ENCODE assay signal across 23 mouse cellular contexts in genomic region chr4:149603860-149604259, GRCm38 (mm10). TPM values are rescaled to one million over a fixed set of nuclear protein-coding genes. Genes with fewer than 3 reads are reported as not detected.
A peak's percentile ranks its signal among the peaks of the same experiment; 100 is the strongest.
DNase-seq lines count a peak whose midpoint lies in the region; ATAC-seq and TF ChIP-seq lines count a peak whose summit lies in the region.
"Had no signal": no experiment of that assay in that cellular context is flagged by ENCODE, and none has a peak within 500 bp of the region (broad histone marks: within the 10 kb centered on the region; RNA-seq: fewer than 3 reads in every experiment).

No protein-coding gene starts in this region.

- H3K27me3 ChIP-seq in E14TG2a.4 (ENCODE audit: insufficient read depth, low read length): no peaks in the 10 kb centered on the region
- H3K27me3 ChIP-seq in stomach, postnatal 0 days (ENCODE audit: control insufficient read depth, insufficient read depth, low read length): no peaks in the 10 kb centered on the region
- H3K27me3 ChIP-seq in heart, embryonic 11.5 days (ENCODE audit: control insufficient read depth, insufficient read depth, low read length): no peaks in the 10 kb centered on the region
- H3K27me3 ChIP-seq: forebrain, embryonic 13.5 days; hindbrain, embryonic 12.5 days; Patski had no signal

- no peak overlapping the region for H3K4me2 ChIP-seq in stomach, postnatal 0 days (replicated peaks; ENCODE audit: low read depth)
- H3K4me2 ChIP-seq in heart, embryonic 11.5 days: no peak overlapping the region
- H3K4me2 ChIP-seq: forebrain, embryonic 13.5 days; hindbrain, embryonic 12.5 days had no signal

- no peak overlapping the region for H3K27ac ChIP-seq in layer of hippocampus, adult 2 months
- H3K27ac ChIP-seq in ES-E14 (ENCODE audit: insufficient read depth, low read depth, low read length, poor library complexity, severe bottlenecking): no peak overlapping the region
- H3K27ac ChIP-seq in stomach, postnatal 0 days (replicated peaks): no peak overlapping the region
- no peak overlapping the region for H3K27ac ChIP-seq in heart, embryonic 11.5 days (ENCODE audit: low read depth, low read length)
- H3K27ac ChIP-seq: forebrain, embryonic 10.5 days; forebrain, embryonic 13.5 days; heart, adult 2 months; heart, embryonic 10.5 days; hindbrain, embryonic 12.5 days had no signal

- H3K4me3 ChIP-seq in layer of hippocampus, adult 2 months: no peak overlapping the region
- no peak overlapping the region for H3K4me3 ChIP-seq in E14TG2a.4 (replicated peaks; ENCODE audit: low read length)
- H3K4me3 ChIP-seq in ES-E14 (ENCODE audit: insufficient read depth in 1 of 2, low read depth in 1 of 2, low read length in 2 of 2, poor library complexity in 1 of 2, severe bottlenecking in 1 of 2): no peak overlapping the region
- no peak overlapping the region for H3K4me3 ChIP-seq in stomach, postnatal 0 days (ENCODE audit: low read depth, low read length)
- no peak overlapping the region for H3K4me3 ChIP-seq in heart, embryonic 11.5 days (ENCODE audit: low read depth, low read length)
- H3K4me3 ChIP-seq: forebrain, embryonic 10.5 days; forebrain, embryonic 13.5 days; heart, adult 2 months; heart, embryonic 10.5 days; hindbrain, embryonic 12.5 days had no signal

- no peak for ATAC-seq in stomach, postnatal 0 days (ENCODE audit: low FRiP score, low TSS enrichment)
- ATAC-seq in heart, embryonic 11.5 days (replicated peaks; ENCODE audit: insufficient number of reproducible peaks, low FRiP score, low TSS enrichment): no peak
- ATAC-seq: activated CD4-positive, CD25-positive, alpha-beta regulatory T cell, adult 4 months; CD4-positive, CD25-positive, alpha-beta regulatory T cell, adult 4 months; forebrain, embryonic 13.5 days; forebrain, embryonic 16.5 days; hindbrain, embryonic 16.5 days; inflammation-experienced regulatory T-cells, adult 6 months; Patski had no signal

- TF ChIP-seq EP300 in stomach, postnatal 0 days (optimal IDR thresholded peaks at IDR 0.05): no peak

- in situ Hi-C loops in ES-E14 (cut with MboI; ENCODE audit: low sequenced_read_pairs in 2 of 2, unreplicated experiment in 2 of 2): no loop called here

- peaks cover 88% of the 10 kb centered on the region for H3K4me1 ChIP-seq in E14TG2a.4 (replicated peaks; ENCODE audit: low read depth, low read length)
- H3K4me1 ChIP-seq in ES-E14 (ENCODE audit: control insufficient read depth in 2 of 2, insufficient read depth in 2 of 2, low read length in 2 of 2, poor library complexity in 1 of 2): peaks cover 6 to 46% of the 10 kb centered on the region in 2 experiments
- H3K4me1 ChIP-seq in stomach, postnatal 0 days (replicated peaks; ENCODE audit: control insufficient read depth, insufficient read depth): 0 out of 2 replicates have a peak, but pooled peaks cover 3% of the 10 kb centered on the region
- H3K4me1 ChIP-seq in heart, embryonic 11.5 days (ENCODE audit: control insufficient read depth, insufficient read depth, low read length): peaks cover 24% of the 10 kb centered on the region

- H3K9me3 ChIP-seq in E14TG2a.4 (ENCODE audit: low read length): no peaks in the 10 kb centered on the region
- H3K9me3 ChIP-seq in ES-E14 (ENCODE audit: control insufficient read depth, insufficient read depth, low read depth, low read length): no peaks in the 10 kb centered on the region
- no peaks in the 10 kb centered on the region for H3K9me3 ChIP-seq in stomach, postnatal 0 days (ENCODE audit: control insufficient read depth, low read length)
- no peaks in the 10 kb centered on the region for H3K9me3 ChIP-seq in heart, embryonic 11.5 days (replicated peaks; ENCODE audit: control insufficient read depth, low read length)
- H3K9me3 ChIP-seq: forebrain, embryonic 10.5 days; forebrain, embryonic 13.5 days; G1E; heart, embryonic 10.5 days had no signal

- no peak for DNase-seq in layer of hippocampus, adult 2 months (ENCODE audit: low spot score in 2 of 2)
- DNase-seq in layer of hippocampus, adult 11-12 months (ENCODE audit: low spot score): no peak
- no peak for DNase-seq in ES-E14 (ENCODE audit: low read depth, low spot score)
- DNase-seq in stomach, postnatal 0 days (ENCODE audit: low spot score): no peak
- DNase-seq: adrenal gland, adult 8-10 months; adrenal gland, postnatal 25 days; cerebellum, adult 11-12 months; gastrocnemius, postnatal 10 days; gastrocnemius, postnatal 36 days; heart, adult 2 months had no signal

- WGBS in stomach, postnatal 0 days: 60% methylated on average over 1 of the region's 1 CpGs
- 44% methylated on average over 1 of the region's 1 CpGs for WGBS in heart, embryonic 11.5 days (ENCODE audit: insufficient replicate concordance)

- H3K9ac ChIP-seq in ES-E14 (ENCODE audit: insufficient read depth, low read depth, low read length, poor library complexity, severe bottlenecking): no peak overlapping the region
- H3K9ac ChIP-seq in stomach, postnatal 0 days (ENCODE audit: low read length): no peak overlapping the region
- no peak overlapping the region for H3K9ac ChIP-seq in heart, embryonic 11.5 days (ENCODE audit: low read depth, low read length)
- H3K9ac ChIP-seq: forebrain, embryonic 13.5 days; hindbrain, embryonic 12.5 days had no signal

- H3K36me3 ChIP-seq in E14TG2a.4 (ENCODE audit: insufficient read depth, low read length) (no peaks in the 10 kb centered on the region), ES-E14 (ENCODE audit: control insufficient read depth, insufficient read depth, low read length, poor library complexity, severe bottlenecking) (no peaks in the 10 kb centered on the region)
- no peaks in the 10 kb centered on the region for H3K36me3 ChIP-seq in stomach, postnatal 0 days (ENCODE audit: control insufficient read depth, insufficient read depth, low read length)
- H3K36me3 ChIP-seq in heart, embryonic 11.5 days (ENCODE audit: control insufficient read depth, insufficient read depth, low read length): no peaks in the 10 kb centered on the region
- H3K36me3 ChIP-seq: G1E; heart, embryonic 10.5 days; hindbrain, embryonic 12.5 days had no signal

- peak; percentile 51 for TF ChIP-seq CTCF in layer of hippocampus, adult 2 months (conservative IDR thresholded peaks at IDR 0.05)
- peak; percentile 43 for TF ChIP-seq CTCF in E14TG2a.4 (conservative IDR thresholded peaks at IDR 0.05; ENCODE audit: low read length)
- TF ChIP-seq CTCF in stomach, postnatal 0 days (IDR thresholded peaks at IDR 0.05; ENCODE audit: low read depth): peak; percentile 21

TF ChIP-seq in ES-E14, 5 proteins besides CTCF, POLR2A, EP300 and RAD21:
- TF ChIP-seq HCFC1 (IDR thresholded peaks at IDR 0.05; ENCODE audit: borderline replicate concordance, insufficient read depth, low read length): no peak
- TF ChIP-seq ZC3H11A (IDR thresholded peaks at IDR 0.05; ENCODE audit: borderline replicate concordance, low read depth, low read length): no peak
- TF ChIP-seq CHD2 (IDR thresholded peaks at IDR 0.05; ENCODE audit: low read depth, low read length): no peak
- TF ChIP-seq ZNF384 (IDR thresholded peaks at IDR 0.05; ENCODE audit: low read depth, low read length): 0 out of 2 replicates have a peak, but pooled peaks have one; percentile 31

RNA-seq across cellular contexts. Expression of gene Clstn1, which starts 17.6 kb away (rescaled TPM):
- 100 to 1,000 TPM; 748 to 817 TPM for total RNA-seq in layer of hippocampus, adult 2 months (2021)
- 115 and 254 TPM in 2 replicates for total RNA-seq in ES-E14 (2012; rRNA removed)
- 28.6 and 30.5 TPM in 2 replicates for polyA plus RNA-seq in stomach, postnatal 0 days (2015; fragmentation: Nextera tagmentation; extraction: Ambion mirVana)
- 12.3 and 18.1 TPM in 2 replicates for polyA plus RNA-seq in heart, embryonic 11.5 days (2014; fragmentation: Nextera tagmentation; extraction: Ambion mirVana)
